Mouse (Mus musculus): ENCODE results near the gene Adam10.

The Adam10 gene

GRCm38 (mm10) chr9:70794643-70795438 is 116.0 kb downstream of the Adam10 start:
- DNase-seq, result no peak

DNA sequence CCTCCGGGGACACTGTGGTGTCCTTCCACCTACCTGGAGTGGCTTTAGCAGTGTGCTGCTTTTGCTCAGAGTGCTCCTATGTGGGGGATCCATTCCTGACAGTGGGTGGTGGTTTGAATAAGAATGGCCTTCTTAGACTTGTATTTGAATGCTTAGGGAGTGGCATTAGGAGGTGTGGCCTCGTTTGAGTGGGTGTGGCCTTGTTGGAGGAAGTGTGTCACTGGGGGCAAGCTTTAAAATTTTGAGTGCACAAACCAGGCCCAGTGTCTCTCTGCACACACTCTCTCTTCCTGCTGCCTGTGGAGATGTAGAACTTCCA is 116.6 kb downstream of the Adam10 start:
- DNase-seq, result no peak

GRCm38 (mm10) chr9:70800588-70801315 is 122.0 kb downstream of the Adam10 start:
- no peak for DNase-seq

- no peak for DNase-seq
Observed at GRCm38 (mm10) chr9:70801761-70802160, 123.0 kb downstream of the Adam10 start.

DNA sequence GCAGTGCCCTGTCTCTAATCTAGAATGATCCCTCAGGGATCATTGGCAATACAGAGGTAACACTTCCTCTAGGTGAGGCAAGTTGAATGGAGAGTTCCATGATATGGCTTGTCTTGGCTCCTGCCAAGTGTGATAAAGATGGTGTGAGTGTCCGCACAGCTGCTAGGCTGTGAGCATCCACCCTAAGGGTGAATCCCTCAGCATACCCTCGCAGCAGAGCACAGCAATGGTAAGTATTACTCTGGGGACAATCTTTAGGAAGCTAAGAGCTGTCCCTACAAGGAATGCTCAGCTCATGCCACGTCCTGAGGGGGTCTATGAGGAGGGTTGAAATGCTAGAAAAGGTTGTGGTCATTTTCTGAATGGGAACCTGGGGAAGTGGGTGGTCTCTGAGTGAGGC is 124.0 kb downstream of the Adam10 start:
- DNase-seq, result no peak

DNA sequence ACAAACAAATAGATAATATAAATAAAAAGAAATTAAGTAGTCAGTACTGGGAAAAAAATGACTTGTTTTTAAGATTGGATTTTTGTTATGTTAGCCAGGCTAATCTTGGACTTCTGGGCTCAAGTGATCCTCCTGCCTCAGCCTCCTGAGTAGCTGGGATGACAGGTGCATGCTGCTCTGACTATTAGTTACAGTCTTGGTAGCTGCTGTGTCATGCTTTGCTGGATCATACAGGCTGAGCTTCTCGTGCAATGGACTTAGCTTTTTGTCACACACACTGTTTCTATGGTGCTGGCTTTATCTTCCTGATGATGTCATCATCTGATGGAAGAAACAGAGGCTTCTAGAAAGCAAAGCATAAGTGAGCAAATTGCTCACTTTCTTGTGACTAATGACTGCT is 127.3 kb downstream of the Adam10 start:
- no peak for DNase-seq

DNA sequence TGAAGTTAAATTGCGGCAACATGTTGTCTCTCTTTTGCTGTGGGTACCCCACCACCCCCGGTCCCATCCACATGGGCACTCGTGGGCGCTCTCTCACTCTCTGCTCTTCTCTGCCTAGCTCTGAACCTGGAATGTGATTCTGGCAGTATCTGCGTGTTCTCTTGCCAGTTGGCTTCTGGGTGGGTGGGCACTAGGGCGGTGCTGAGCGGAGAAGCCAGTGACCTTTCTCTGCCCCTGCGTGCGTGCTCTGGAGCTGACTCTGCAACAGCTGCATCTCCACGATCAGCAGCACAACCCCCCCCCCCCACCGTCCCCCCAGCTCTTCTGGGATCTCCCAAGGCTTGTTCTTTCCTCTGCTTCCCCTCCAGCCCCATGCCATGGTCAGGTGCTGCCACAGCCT is 128.9 kb downstream of the Adam10 start:
- no peak for DNase-seq

GRCm38 (mm10) chr9:70812551-70812950 is 133.8 kb downstream of the Adam10 start:
- DNase-seq, result no peak

GRCm38 (mm10) chr9:70816701-70817305 is 138.0 kb downstream of the Adam10 start:
- DNase-seq, result no peak

DNA sequence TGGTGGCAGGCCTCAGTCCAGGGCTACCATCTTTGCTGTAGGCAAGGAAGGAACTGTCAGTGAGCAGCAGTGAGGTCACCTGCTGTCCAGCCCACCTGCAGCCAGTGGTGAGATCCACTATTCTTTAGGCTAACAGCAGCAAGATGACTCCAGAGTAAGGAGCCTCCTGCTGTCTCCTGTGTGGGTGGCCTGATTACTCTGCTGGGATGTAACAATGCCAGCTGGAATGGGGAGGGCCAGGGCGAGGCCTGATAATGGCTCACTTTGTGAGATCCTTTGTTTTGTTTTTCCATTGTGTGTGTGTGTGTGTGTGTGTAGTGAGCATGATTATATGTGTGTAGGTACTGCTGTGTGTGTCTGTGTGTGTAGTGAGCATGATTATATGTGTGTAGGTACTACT is 138.6 kb downstream of the Adam10 start:
- DNase-seq, result no peak

DNA sequence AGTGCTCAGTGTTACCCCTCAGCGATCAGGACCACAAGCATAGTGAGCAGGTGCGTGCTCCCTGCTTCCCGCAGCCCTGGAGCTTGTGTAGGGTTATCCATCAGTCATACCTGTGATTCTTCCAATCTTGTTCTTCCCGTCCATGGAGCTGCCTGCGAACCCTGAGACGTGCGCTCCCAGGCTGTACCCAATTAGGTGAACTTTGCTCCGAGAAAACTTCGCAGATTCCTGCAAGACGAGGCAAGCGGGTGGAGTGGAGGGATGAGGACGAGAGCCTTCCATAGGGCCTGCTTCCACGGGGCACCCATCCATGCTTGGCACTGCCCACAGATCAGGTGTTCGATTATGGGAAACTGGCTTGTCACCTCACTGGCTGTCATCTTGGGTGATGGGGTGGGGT is 139.9 kb downstream of the Adam10 start:
- DNase-seq, result no peak

DNA sequence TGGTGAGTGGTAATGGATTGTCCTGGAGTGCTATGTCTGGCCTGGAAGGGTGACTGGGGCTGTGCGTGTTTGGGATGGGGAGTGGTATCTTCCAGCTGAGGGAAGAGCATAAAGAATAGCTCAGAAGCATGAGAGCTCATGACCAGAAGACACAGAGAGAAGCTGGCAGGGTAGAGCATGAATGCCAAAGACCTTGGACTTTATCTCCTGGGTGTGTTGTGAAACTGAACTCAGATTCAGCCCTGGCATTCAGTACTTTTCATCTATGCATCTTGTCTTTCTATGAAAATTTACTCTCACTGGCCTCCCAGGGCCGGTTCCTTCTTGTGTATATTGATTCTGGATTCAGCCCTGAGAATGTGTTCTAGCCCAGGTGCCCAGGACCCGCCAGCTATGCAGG is 145.3 kb downstream of the Adam10 start:
- DNase-seq, result no peak

GRCm38 (mm10) chr9:70827911-70828310 is 149.1 kb downstream of the Adam10 start:
- DNase-seq, result no peak

Measured in cerebellum, adult 11 months (tissue).